Comparison of ENCODE assay signal across 1 mouse cellular context in the genomic region with DNA sequence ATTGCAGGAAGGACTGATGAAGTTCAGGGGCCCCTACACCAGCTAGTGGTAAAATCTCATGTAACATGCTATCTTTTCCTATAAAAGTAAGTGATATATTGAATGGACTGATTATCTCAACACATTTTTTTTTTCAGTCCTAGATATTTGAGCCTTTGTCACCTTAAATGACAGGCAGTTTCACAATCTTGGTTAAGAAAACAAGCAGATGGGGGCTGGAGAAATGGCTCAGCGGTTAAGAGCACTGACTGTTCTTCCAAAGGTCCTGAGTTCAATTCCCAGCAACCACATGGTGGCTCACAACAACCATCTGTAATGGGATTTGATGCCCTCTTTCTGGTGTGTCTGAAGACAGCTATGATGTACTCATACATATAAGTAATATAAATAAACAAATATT.
A peak's percentile ranks its signal among the peaks of the same experiment; 100 is the strongest.
TF ChIP-seq lines count a peak whose summit lies in the region.

No protein-coding gene starts in this region.

TF ChIP-seq in MEL, 35 proteins besides CTCF, POLR2A, EP300 and RAD21:
- TF ChIP-seq USF2 (IDR thresholded peaks at IDR 0.05; ENCODE audit: borderline replicate concordance in 1 of 2, insufficient read depth in 1 of 2, low read depth in 1 of 2, low read length in 2 of 2) (no peak), TBP (IDR thresholded peaks at IDR 0.05; ENCODE audit: low read depth, low read length) (peak; percentile 66), MXI1 (IDR thresholded peaks at IDR 0.05; ENCODE audit: low read depth, low read length) (no peak; the same call in 1 of the 2 replicates), ZNF384 (IDR thresholded peaks at IDR 0.05; ENCODE audit: low read depth, low read length) (0 out of 2 replicates have a peak, but pooled peaks have one; percentile 40), SIN3A (IDR thresholded peaks at IDR 0.05; ENCODE audit: low read length) (0 out of 2 replicates have a peak, but pooled peaks have one; percentile 34), CHD1 (IDR thresholded peaks at IDR 0.05; ENCODE audit: low read depth, low read length) (0 out of 2 replicates have a peak, but pooled peaks have one; percentile 52)
